Mouse (Mus musculus) liver, postnatal 0 days (tissue): ENCODE results near the gene Slc25a51.

Source experiments
- CTCF ChIP-seq: sonication (generic); IDR thresholded peaks from 2 replicates; pipeline ENCODE4 v1.5.1; 2016; ENCODE audit warnings: antibody characterized with exemption, low read depth
- EP300 ChIP-seq: IDR thresholded peaks from 2 replicates; pipeline ENCODE4 v1.6.1; 2016; ENCODE audit warnings: antibody characterized with exemption, low read depth, mild to moderate bottlenecking

GRCm38 (mm10) chr4:45439281-45439680 lies 30.7 kb upstream of the Slc25a51 start:
- no peak for TF ChIP-seq CTCF
- no peak for TF ChIP-seq EP300
